Mouse (Mus musculus) forebrain, embryonic 16.5 days (tissue): ENCODE data around the gene Myo16. TPM values are rescaled to one million over a fixed set of nuclear protein-coding genes. Genes with fewer than 3 reads are reported as not detected.
A peak's percentile ranks its signal among the peaks of the same experiment; 100 is the strongest.

Experiments used
- ATAC-seq: fragments of 200-750 bp; cut with Nextera tagmentation; 2 replicates; pipeline ENCODE4 v1.8.0; 2017; ENCODE audit warnings: mild to moderate bottlenecking, moderate library complexity
- H3K27ac ChIP-seq: fragments of 300-500 bp; sonication (generic); 2 replicates; pipeline ENCODE4 v1.5.1; 2014; ENCODE audit warnings: low read length, control low read depth
- H3K27me3 ChIP-seq: fragments of 300-500 bp; sonication (generic); replicated peaks from 2 replicates; pipeline ENCODE4 v1.6.1; 2014; ENCODE audit warnings: low read length; ENCODE audit not compliant: control insufficient read depth, insufficient read depth
- H3K36me3 ChIP-seq: fragments of 300-500 bp; sonication (generic); 2 replicates; pipeline ENCODE4 v1.6.1; 2014; ENCODE audit not compliant: control insufficient read depth, insufficient read depth
- H3K4me1 ChIP-seq: fragments of 300-500 bp; sonication (generic); replicated peaks from 2 replicates; pipeline ENCODE4 v1.6.1; 2014; ENCODE audit warnings: low read length; ENCODE audit not compliant: control insufficient read depth, insufficient read depth
- H3K4me2 ChIP-seq: fragments of 300-500 bp; sonication (generic); 2 replicates; pipeline ENCODE4 v1.6.1; 2014; ENCODE audit warnings: mild to moderate bottlenecking, low read length, control low read depth
- H3K4me3 ChIP-seq: fragments of 300-500 bp; sonication (generic); replicated peaks from 2 replicates; pipeline ENCODE4 v1.5.1; 2014; ENCODE audit warnings: mild to moderate bottlenecking, low read length, control low read depth
- H3K9ac ChIP-seq: fragments of 300-500 bp; sonication (generic); replicated peaks from 2 replicates; pipeline ENCODE4 v1.6.1; 2014; ENCODE audit warnings: low read depth, low read length, control low read depth
- H3K9me3 ChIP-seq: fragments of 300-500 bp; sonication (generic); 2 replicates; pipeline ENCODE4 v1.6.1; 2016; ENCODE audit warnings: low read length; ENCODE audit not compliant: control insufficient read depth
- WGBS: fragments of 180-500 bp; shearing (Covaris S2); extraction: QIAGEN DNeasy Blood & Tissue Kit; methylation state at CpG from one replicate; pipeline ENCODE4 v1.1.7; 2014; 5-methylcytosine and 5-hydroxymethylcytosine counted together
- polyA plus RNA-seq: library from polyadenylated mRNA; unstranded; fragments of >200 nt; fragmentation: Nextera tagmentation; extraction: Ambion mirVana; gene quantifications from 2 replicates; pipeline ENCODE4 v1.2.1, GENCODE M21; 2015

Myo16 gene
- polyA plus RNA-seq, 1 experiment from 2014 or later = 5.8 TPM

- 95% methylated on average over 3 of the region's 3 CpGs for WGBS
- no peaks in the 10 kb centered on the region for H3K27me3 ChIP-seq
- H3K4me2 ChIP-seq = no peak overlapping the region
- H3K27ac ChIP-seq = no peak overlapping the region
- ATAC-seq = no peak
- no peak overlapping the region for H3K4me3 ChIP-seq
- H3K9me3 ChIP-seq = no peaks in the 10 kb centered on the region
- no peaks in the 10 kb centered on the region for H3K4me1 ChIP-seq
- no peak overlapping the region for H3K9ac ChIP-seq
- H3K36me3 ChIP-seq = no peaks in the 10 kb centered on the region
Observed at GRCm38 (mm10) chr8:10501750-10502149, 348.0 kb downstream of the Myo16 start.

DNA sequence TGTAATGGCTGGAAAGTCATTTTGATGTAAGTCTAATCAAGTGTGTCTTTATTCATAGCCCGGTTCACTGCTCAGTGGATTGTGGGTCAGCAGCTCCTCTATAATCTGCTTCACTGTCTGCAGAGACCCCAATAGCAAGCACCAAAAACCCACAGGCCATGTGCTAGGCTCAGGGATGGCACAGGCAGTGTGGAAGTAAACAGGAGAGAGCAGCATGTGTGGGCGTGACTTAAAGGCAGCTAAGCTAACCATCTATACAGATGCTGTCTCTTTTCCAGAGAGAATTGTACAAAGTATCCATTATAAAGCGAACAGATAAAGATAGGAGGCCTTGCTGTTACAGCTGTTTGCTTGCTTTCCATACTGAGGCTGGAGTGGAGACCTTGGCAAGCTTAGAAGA lies 358.4 kb downstream of the Myo16 start:
- H3K4me1 ChIP-seq = no peaks in the 10 kb centered on the region
- no peak overlapping the region for H3K4me2 ChIP-seq
- H3K4me3 ChIP-seq = no peak overlapping the region
- H3K9me3 ChIP-seq = no peaks in the 10 kb centered on the region
- no peak for ATAC-seq
- H3K9ac ChIP-seq = no peak overlapping the region
- no peak overlapping the region for H3K27ac ChIP-seq
- 80% methylated on average over 3 of the region's 3 CpGs for WGBS
- no peaks in the 10 kb centered on the region for H3K36me3 ChIP-seq
- H3K27me3 ChIP-seq = no peaks in the 10 kb centered on the region

- no peak overlapping the region for H3K9ac ChIP-seq
- 68% methylated on average over 8 of the region's 8 CpGs for WGBS
- H3K9me3 ChIP-seq = no peaks in the 10 kb centered on the region
- H3K4me2 ChIP-seq = no peak overlapping the region
- ATAC-seq = no peak
- H3K4me1 ChIP-seq = no peaks in the 10 kb centered on the region
- no peak overlapping the region for H3K27ac ChIP-seq
- no peaks in the 10 kb centered on the region for H3K36me3 ChIP-seq
- no peaks in the 10 kb centered on the region for H3K27me3 ChIP-seq
- no peak overlapping the region for H3K4me3 ChIP-seq
Observed at GRCm38 (mm10) chr8:10517381-10517780, 363.7 kb downstream of the Myo16 start.

DNA sequence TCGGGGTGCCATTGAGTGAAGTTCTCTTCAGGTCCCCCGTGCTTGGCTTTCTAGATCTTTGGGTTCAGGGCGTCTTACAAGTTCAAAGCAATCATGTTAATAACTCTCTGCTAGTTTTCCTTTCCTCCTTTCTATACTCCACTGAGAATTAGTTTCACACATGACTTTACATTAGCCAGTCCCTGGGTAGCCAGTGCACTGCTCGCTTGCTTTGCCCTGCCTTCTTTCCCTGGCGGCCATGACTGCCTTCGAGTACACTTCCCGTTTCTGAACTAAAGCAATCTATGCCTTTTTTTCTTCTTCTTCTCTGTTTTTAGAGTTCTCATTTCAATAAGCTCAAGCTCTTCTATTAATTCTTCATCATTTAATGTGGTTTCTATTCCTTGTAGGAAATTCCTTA lies 365.6 kb downstream of the Myo16 start:
- Histone ChIP-seq H3K4me2 (no peak overlapping the region), H3K9ac (no peak overlapping the region), H3K36me3 (no peaks in the 10 kb centered on the region), H3K9me3 (no peaks in the 10 kb centered on the region), H3K27me3 (no peaks in the 10 kb centered on the region), H3K27ac (no peak overlapping the region), H3K4me3 (no peak overlapping the region), H3K4me1 (no peaks in the 10 kb centered on the region)
- ATAC-seq = no peak
- WGBS = 79% methylated on average over 7 of the region's 7 CpGs

GRCm38 (mm10) chr8:10521463-10521862 lies 367.8 kb downstream of the Myo16 start:
- WGBS = 63% methylated on average over 4 of the region's 4 CpGs
- no peaks in the 10 kb centered on the region for H3K27me3 ChIP-seq
- no peaks in the 10 kb centered on the region for H3K36me3 ChIP-seq
- H3K9ac ChIP-seq = no peak overlapping the region
- H3K4me3 ChIP-seq = no peak overlapping the region
- H3K27ac ChIP-seq = no peak overlapping the region
- H3K4me1 ChIP-seq = peaks cover 10% of the 10 kb centered on the region
- H3K9me3 ChIP-seq = no peaks in the 10 kb centered on the region
- H3K4me2 ChIP-seq = no peak overlapping the region
- no peak for ATAC-seq

GRCm38 (mm10) chr8:10525686-10526085 lies 372.0 kb downstream of the Myo16 start:
- no peak overlapping the region for H3K9ac ChIP-seq
- 35% methylated on average over 4 of the region's 4 CpGs for WGBS
- H3K4me3 ChIP-seq = no peak overlapping the region
- ATAC-seq = peak; percentile 43; the same call in 1 of the 2 replicates
- peaks cover 15% of the 10 kb centered on the region for H3K4me1 ChIP-seq
- H3K9me3 ChIP-seq = no peaks in the 10 kb centered on the region
- H3K4me2 ChIP-seq = no peak overlapping the region
- no peaks in the 10 kb centered on the region for H3K27me3 ChIP-seq
- H3K36me3 ChIP-seq = no peaks in the 10 kb centered on the region
- H3K27ac ChIP-seq = no peak overlapping the region

GRCm38 (mm10) chr8:10526616-10527015 lies 372.9 kb downstream of the Myo16 start:
- H3K27ac ChIP-seq = no peak overlapping the region
- no peak overlapping the region for H3K4me3 ChIP-seq
- no peak overlapping the region for H3K4me2 ChIP-seq
- no peaks in the 10 kb centered on the region for H3K36me3 ChIP-seq
- no peaks in the 10 kb centered on the region for H3K27me3 ChIP-seq
- peak; percentile 80 for ATAC-seq
- H3K4me1 ChIP-seq = peaks cover 15% of the 10 kb centered on the region
- no peak overlapping the region for H3K9ac ChIP-seq
- H3K9me3 ChIP-seq = no peaks in the 10 kb centered on the region
- 54% methylated on average over 5 of the region's 5 CpGs for WGBS

GRCm38 (mm10) chr8:10534619-10535286 lies 381.0 kb downstream of the Myo16 start:
- WGBS = 53% methylated on average over 16 of the region's 16 CpGs
- Histone ChIP-seq H3K9ac (no peak overlapping the region), H3K4me3 (no peak overlapping the region), H3K36me3 (no peaks in the 10 kb centered on the region), H3K4me1 (0 out of 2 replicates have a peak, but pooled peaks cover 2% of the 10 kb centered on the region), H3K27me3 (no peaks in the 10 kb centered on the region), H3K4me2 (no peak overlapping the region), H3K27ac (no peak overlapping the region), H3K9me3 (no peaks in the 10 kb centered on the region)
- no peak for ATAC-seq

DNA sequence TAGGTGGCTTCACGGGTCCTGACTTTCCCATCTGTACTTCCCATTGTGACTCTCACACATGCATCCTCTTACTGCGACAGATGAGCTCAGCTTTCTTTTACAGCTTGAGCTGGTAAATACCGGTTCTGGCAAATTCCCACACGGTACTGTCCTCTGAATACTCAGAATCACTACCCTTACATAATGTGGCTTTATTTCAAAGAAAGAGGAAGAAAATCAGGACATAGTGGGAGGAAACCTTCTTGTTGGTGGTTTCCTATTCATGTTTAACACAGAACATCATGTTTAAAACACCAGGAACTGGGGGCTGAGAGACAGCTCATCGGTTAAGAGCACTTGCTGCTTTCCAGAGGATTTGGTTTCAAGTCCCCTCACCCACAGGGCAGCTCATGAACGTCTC lies 384.6 kb downstream of the Myo16 start:
- WGBS = 57% methylated on average over 6 of the region's 6 CpGs
- ATAC-seq = no peak
- Histone ChIP-seq H3K4me3 (no peak overlapping the region), H3K9me3 (no peaks in the 10 kb centered on the region), H3K27me3 (no peaks in the 10 kb centered on the region), H3K9ac (no peak overlapping the region), H3K27ac (no peak overlapping the region), H3K36me3 (no peaks in the 10 kb centered on the region), H3K4me1 (0 out of 2 replicates have a peak, but pooled peaks cover 2% of the 10 kb centered on the region), H3K4me2 (no peak overlapping the region)

- no peaks in the 10 kb centered on the region; the same call in 1 of the 2 replicates for H3K9me3 ChIP-seq
- H3K4me3 ChIP-seq = no peak overlapping the region
- H3K36me3 ChIP-seq = no peaks in the 10 kb centered on the region
- H3K4me2 ChIP-seq = no peak overlapping the region
- 67% methylated on average over 4 of the region's 4 CpGs for WGBS
- 0 out of 2 replicates have a peak, but pooled peaks cover 2% of the 10 kb centered on the region for H3K4me1 ChIP-seq
- ATAC-seq = peak; percentile 47; the same call in 1 of the 2 replicates
- H3K9ac ChIP-seq = no peak overlapping the region
- H3K27me3 ChIP-seq = no peaks in the 10 kb centered on the region
- H3K27ac ChIP-seq = no peak overlapping the region; the same call in 1 of the 2 replicates
Observed at GRCm38 (mm10) chr8:10539665-10540064, 386.0 kb downstream of the Myo16 start.
